Mouse (Mus musculus): ENCODE results near the gene Anp32a. TPM values are rescaled to one million over a fixed set of nuclear protein-coding genes. Genes with fewer than 3 reads are reported as not detected.

Gene Anp32a
- total RNA-seq, 2 experiments from 2014 or later, result 270 to 271 TPM

Other genes with a start within 250 kb of the Anp32a start
- 10 to 100 TPM; 31.8 to 32.5 TPM for gene Glce, start 218.6 kb upstream of the Anp32a start, total RNA-seq (2021)
- not detected for gene Spesp1, start 59.1 kb upstream of the Anp32a start, total RNA-seq (2021)
- gene Coro2b, start 195.8 kb downstream of the Anp32a start, total RNA-seq (2021), result 100 to 1,000 TPM; 183 to 184 TPM